Mouse (Mus musculus) hindbrain, embryonic 12.5 days (tissue): ENCODE results near the gene Rbfox1. TPM values are rescaled to one million over a fixed set of nuclear protein-coding genes. Genes with fewer than 3 reads are reported as not detected.

Experiments
- ATAC-seq: fragments of 200-750 bp; cut with Nextera tagmentation; 2 replicates; pipeline ENCODE4 v1.8.0; 2017; ENCODE audit warnings: moderate TSS enrichment; ENCODE audit not compliant: low FRiP score
- H3K27ac ChIP-seq: fragments of 300-500 bp; sonication (generic); 2 replicates; pipeline ENCODE4 v1.5.1; 2016; ENCODE audit warnings: mild to moderate bottlenecking
- H3K27me3 ChIP-seq: fragments of 300-500 bp; sonication (generic); 2 replicates; pipeline ENCODE4 v1.6.1; 2016; ENCODE audit warnings: mild to moderate bottlenecking
- H3K36me3 ChIP-seq: fragments of 300-500 bp; sonication (generic); 2 replicates; pipeline ENCODE4 v1.6.1; 2016; ENCODE audit warnings: mild to moderate bottlenecking
- H3K4me1 ChIP-seq: fragments of 300-500 bp; sonication (generic); 2 replicates; pipeline ENCODE4 v1.6.1; 2016
- H3K4me2 ChIP-seq: fragments of 300-500 bp; sonication (generic); replicated peaks from 2 replicates; pipeline ENCODE4 v1.6.1; 2016; ENCODE audit warnings: mild to moderate bottlenecking
- H3K4me3 ChIP-seq: fragments of 300-500 bp; sonication (generic); 2 replicates; pipeline ENCODE4 v1.5.1; 2016; ENCODE audit warnings: mild to moderate bottlenecking
- H3K9ac ChIP-seq: fragments of 300-500 bp; sonication (generic); 2 replicates; pipeline ENCODE4 v1.6.1; 2016; ENCODE audit warnings: mild to moderate bottlenecking, moderate library complexity
- H3K9me3 ChIP-seq: fragments of 300-500 bp; sonication (generic); replicated peaks from 2 replicates; pipeline ENCODE4 v1.6.1; 2016; ENCODE audit warnings: mild to moderate bottlenecking
- WGBS: fragments of 180-500 bp; shearing (Covaris S2); methylation state at CpG from one replicate; pipeline ENCODE4 v1.1.7; 2016; 5-methylcytosine and 5-hydroxymethylcytosine counted together
- polyA plus RNA-seq: library from polyadenylated mRNA; unstranded; fragments of >200 nt; fragmentation: Nextera tagmentation; extraction: Ambion mirVana; gene quantifications from 2 replicates; pipeline ENCODE4 v1.2.1, GENCODE M21; 2016

The Rbfox1 gene
- polyA plus RNA-seq, 1 experiment from 2014 or later: 50.1 TPM

- Histone ChIP-seq H3K36me3 (no peaks in the 10 kb centered on the region), H3K9me3 (no peaks in the 10 kb centered on the region), H3K27ac (no peak overlapping the region), H3K9ac (no peak overlapping the region), H3K27me3 (no peaks in the 10 kb centered on the region), H3K4me1 (no peaks in the 10 kb centered on the region), H3K4me2 (no peak overlapping the region), H3K4me3 (no peak overlapping the region)
- ATAC-seq: peak; percentile 54; the same call in 1 of the 2 replicates
- WGBS: 72% methylated on average over 5 of the region's 5 CpGs
Observed at GRCm38 (mm10) chr16:7106450-7107015, 1221.4 kb downstream of the Rbfox1 start.

- Histone ChIP-seq H3K9ac (no peak overlapping the region), H3K4me1 (no peaks in the 10 kb centered on the region), H3K27ac (no peak overlapping the region), H3K4me2 (no peak overlapping the region), H3K36me3 (no peaks in the 10 kb centered on the region), H3K4me3 (no peak overlapping the region), H3K9me3 (no peaks in the 10 kb centered on the region), H3K27me3 (no peaks in the 10 kb centered on the region)
- WGBS: 79% methylated on average over 3 of the region's 3 CpGs
- no peak for ATAC-seq
Observed at GRCm38 (mm10) chr16:7115945-7116344, 1230.8 kb downstream of the Rbfox1 start.

DNA sequence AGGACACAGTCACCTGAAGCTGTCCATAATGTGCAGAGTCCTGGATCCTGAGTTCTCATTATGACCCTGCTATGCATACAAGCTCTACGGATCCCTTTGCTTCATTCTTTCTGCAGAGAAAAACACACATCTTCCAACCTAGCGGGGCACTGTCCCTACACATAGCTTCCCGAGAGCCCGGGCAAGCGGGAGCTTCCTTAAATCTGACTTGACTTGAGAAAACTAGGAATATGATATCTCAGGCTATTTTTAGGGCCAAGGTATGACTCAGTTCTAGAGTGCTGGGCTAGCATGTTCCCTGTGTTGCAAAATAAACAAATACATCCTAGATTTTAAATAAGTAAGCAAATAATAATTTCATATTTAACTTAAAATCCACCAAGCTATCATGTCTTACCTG is 1244.4 kb downstream of the Rbfox1 start:
- Histone ChIP-seq H3K27ac (no peak overlapping the region), H3K9me3 (no peaks in the 10 kb centered on the region), H3K4me3 (no peak overlapping the region), H3K4me2 (no peak overlapping the region), H3K4me1 (no peaks in the 10 kb centered on the region), H3K27me3 (no peaks in the 10 kb centered on the region), H3K9ac (no peak overlapping the region), H3K36me3 (no peaks in the 10 kb centered on the region)
- ATAC-seq: no peak
- 94% methylated on average over 5 of the region's 5 CpGs for WGBS

- no peak for ATAC-seq
- Histone ChIP-seq H3K4me2 (no peak overlapping the region), H3K9me3 (no peaks in the 10 kb centered on the region), H3K27me3 (no peaks in the 10 kb centered on the region), H3K36me3 (no peaks in the 10 kb centered on the region), H3K27ac (no peak overlapping the region), H3K4me1 (no peaks in the 10 kb centered on the region), H3K4me3 (no peak overlapping the region), H3K9ac (no peak overlapping the region)
- 64% methylated on average over 1 of the region's 1 CpGs for WGBS
Observed at GRCm38 (mm10) chr16:7132434-7132833, 1247.3 kb downstream of the Rbfox1 start.

DNA sequence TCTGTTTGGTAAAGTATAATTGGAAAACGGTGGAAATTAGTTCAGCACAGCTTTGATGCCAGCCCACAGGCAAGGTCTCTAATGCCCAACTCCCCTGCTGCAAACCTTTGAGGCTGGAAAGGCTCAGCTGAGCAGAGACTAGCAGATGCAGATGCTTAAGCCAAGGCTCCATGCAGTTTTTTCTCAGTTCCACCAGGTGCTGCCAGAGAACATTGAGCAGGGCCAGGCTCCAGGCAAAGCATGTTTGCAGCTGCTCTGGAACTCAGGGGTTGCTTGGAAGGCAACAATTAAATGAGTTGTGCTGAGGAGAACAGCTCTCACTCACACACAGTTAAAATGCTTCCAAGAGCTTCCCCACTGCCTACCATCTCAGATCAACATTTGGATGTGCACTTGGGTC is 1251.8 kb downstream of the Rbfox1 start:
- Histone ChIP-seq H3K27me3 (no peaks in the 10 kb centered on the region), H3K27ac (no peak overlapping the region), H3K4me3 (no peak overlapping the region), H3K36me3 (no peaks in the 10 kb centered on the region), H3K4me2 (no peak overlapping the region), H3K4me1 (no peaks in the 10 kb centered on the region; the same call in 1 of the 2 replicates), H3K9me3 (no peaks in the 10 kb centered on the region), H3K9ac (no peak overlapping the region)
- 59% methylated on average over 1 of the region's 1 CpGs for WGBS
- no peak for ATAC-seq

GRCm38 (mm10) chr16:7139480-7139879 is 1254.3 kb downstream of the Rbfox1 start:
- Histone ChIP-seq H3K36me3 (no peaks in the 10 kb centered on the region), H3K4me3 (no peak overlapping the region), H3K9ac (no peak overlapping the region), H3K9me3 (no peaks in the 10 kb centered on the region), H3K4me1 (no peaks in the 10 kb centered on the region; the same call in 1 of the 2 replicates), H3K27me3 (no peaks in the 10 kb centered on the region), H3K4me2 (no peak overlapping the region), H3K27ac (no peak overlapping the region)
- no peak for ATAC-seq
- WGBS: 87% methylated on average over 2 of the region's 2 CpGs

DNA sequence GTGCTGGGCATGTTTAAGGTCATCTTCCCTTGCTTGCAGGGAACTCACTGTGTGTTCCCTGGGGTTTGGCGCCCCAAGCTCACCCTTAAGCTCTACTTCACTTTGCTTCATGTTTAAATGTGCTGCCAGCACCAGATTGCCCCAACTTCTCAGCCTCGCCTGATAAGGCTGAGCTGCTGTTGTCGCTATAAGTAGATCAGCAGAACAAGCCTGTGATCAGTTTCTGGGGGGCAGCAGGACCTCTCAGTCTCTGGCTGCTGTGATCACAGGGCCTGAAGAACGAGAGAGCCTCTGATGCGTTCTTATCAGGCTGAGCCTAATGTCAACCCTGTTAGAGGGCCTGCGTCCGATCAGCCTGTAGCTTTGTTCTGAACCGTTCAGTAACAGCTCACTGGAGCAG is 1255.8 kb downstream of the Rbfox1 start:
- 0 out of 2 replicates have a peak overlapping the region, but pooled peaks have one; percentile 24 for H3K27ac ChIP-seq
- 59% methylated on average over 8 of the region's 8 CpGs for WGBS
- no peak overlapping the region for H3K4me3 ChIP-seq
- no peaks in the 10 kb centered on the region for H3K27me3 ChIP-seq
- H3K4me1 ChIP-seq: peaks cover 9% of the 10 kb centered on the region
- no peaks in the 10 kb centered on the region for H3K9me3 ChIP-seq
- H3K9ac ChIP-seq: no peak overlapping the region
- no peak overlapping the region for H3K4me2 ChIP-seq
- no peak for ATAC-seq
- H3K36me3 ChIP-seq: no peaks in the 10 kb centered on the region

DNA sequence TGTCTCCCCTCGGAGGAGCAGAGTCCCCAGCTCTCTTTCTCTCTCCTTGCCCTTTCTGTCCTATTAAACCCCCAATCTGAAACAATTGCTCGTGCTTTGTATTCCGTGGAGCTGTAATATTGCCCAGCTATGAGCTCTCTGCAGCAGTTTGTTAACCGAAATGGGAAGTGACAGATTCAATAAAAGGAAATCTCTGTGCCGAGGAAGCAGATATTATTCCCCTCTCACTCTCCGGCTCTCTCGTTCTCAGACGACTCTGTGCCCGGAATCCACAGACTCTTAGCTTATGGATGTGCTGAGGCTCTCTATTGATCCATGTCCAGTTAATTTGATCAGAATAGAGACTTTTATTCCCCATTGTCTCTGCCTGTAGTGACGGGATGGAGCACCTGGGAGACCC is 1260.3 kb downstream of the Rbfox1 start:
- no peak overlapping the region; the same call in 1 of the 2 replicates for H3K4me2 ChIP-seq

GRCm38 (mm10) chr16:7146454-7146853 is 1261.3 kb downstream of the Rbfox1 start:
- Histone ChIP-seq H3K9ac (peak overlapping the region; percentile 23; the same call in 1 of the 2 replicates), H3K4me3 (no peak overlapping the region), H3K27me3 (no peaks in the 10 kb centered on the region)

More for the DNA sequence above, 1260.3 kb downstream of the Rbfox1 start:
- peaks cover 48% of the 10 kb centered on the region for H3K4me1 ChIP-seq
- 30% methylated on average over 10 of the region's 10 CpGs for WGBS
- ATAC-seq: no peak
- no peaks in the 10 kb centered on the region for H3K9me3 ChIP-seq
- H3K9ac ChIP-seq: peak overlapping the region; percentile 32; the same call in 1 of the 2 replicates
- H3K36me3 ChIP-seq: no peaks in the 10 kb centered on the region
- no peak overlapping the region for H3K4me3 ChIP-seq
- H3K27ac ChIP-seq: peak overlapping the region; percentile 84
- no peaks in the 10 kb centered on the region for H3K27me3 ChIP-seq

DNA sequence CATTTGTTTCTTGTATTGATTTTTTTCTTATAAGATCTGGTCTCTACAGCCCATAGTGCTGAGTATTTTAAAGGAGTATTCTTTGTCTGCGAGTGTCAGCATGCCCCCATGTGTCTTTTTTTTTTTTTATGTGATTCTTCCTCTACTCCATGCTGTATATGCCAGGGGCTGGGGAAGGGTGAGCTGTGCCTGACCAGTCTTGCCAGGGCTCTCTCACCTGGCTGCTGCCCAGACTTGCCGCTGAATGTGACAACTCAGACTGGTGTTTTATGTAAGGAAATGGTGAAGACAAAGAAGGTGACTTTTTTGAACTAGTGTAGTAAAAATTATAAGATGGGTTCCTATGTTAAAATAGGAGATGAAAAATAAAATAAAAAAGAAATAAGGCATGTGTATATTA is 1262.7 kb downstream of the Rbfox1 start:
- ATAC-seq: no peak
- Histone ChIP-seq H3K4me1 (peaks cover 50% of the 10 kb centered on the region), H3K27ac (0 out of 2 replicates have a peak overlapping the region, but pooled peaks have one; percentile 40), H3K9me3 (no peaks in the 10 kb centered on the region), H3K4me3 (no peak overlapping the region), H3K9ac (no peak overlapping the region), H3K36me3 (no peaks in the 10 kb centered on the region), H3K27me3 (no peaks in the 10 kb centered on the region), H3K4me2 (no peak overlapping the region)
- 71% methylated on average over 2 of the region's 2 CpGs for WGBS

More at GRCm38 (mm10) chr16:7146454-7146853, 1261.3 kb downstream of the Rbfox1 start:
- Histone ChIP-seq H3K27ac (peak overlapping the region; percentile 84), H3K4me2 (0 out of 2 replicates have a peak overlapping the region, but pooled peaks have one; percentile 11), H3K36me3 (no peaks in the 10 kb centered on the region), H3K9me3 (no peaks in the 10 kb centered on the region), H3K4me1 (peaks cover 50% of the 10 kb centered on the region)
- ATAC-seq: peak; percentile 87
- 20% methylated on average over 6 of the region's 6 CpGs for WGBS

DNA sequence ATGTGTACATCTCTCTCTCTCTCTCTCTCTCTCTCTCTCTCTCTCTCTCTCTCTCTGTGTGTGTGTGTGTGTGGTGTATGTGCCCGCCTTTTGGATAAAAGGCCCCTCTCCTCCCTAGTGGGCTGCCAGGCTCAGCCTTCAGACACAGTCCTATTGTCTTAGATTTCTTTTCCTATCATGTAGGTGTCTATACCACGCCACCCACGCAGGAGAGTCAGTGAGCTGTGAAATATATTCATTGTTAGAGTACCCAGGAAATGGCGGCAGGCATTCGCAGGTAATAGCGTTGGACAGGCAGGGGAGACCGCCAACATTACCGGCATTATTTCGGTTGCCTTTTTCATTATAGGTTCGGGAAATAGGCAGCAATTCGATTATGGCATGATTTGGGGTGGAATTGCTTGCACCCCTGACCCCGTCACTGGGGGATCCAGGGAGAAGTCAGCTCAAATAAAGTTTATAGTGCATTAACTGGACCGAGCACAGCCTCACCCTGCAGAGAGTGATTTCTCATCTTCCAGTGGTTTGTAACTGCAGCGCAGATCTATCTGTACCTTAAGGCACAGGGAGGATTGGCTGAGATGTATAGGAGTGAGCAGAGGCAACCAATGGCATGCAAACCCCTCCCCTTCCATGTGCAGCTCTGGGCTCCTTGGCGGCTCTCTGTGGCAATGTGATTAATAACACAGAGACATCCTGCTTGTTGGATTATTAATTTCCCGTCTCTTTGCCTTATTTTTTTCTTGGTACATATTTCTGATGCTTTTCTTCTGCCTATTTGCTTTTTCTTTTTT is 1264.1 kb downstream of the Rbfox1 start:
- H3K4me3 ChIP-seq: no peak overlapping the region
- H3K4me1 ChIP-seq: peaks cover 50% of the 10 kb centered on the region

DNA sequence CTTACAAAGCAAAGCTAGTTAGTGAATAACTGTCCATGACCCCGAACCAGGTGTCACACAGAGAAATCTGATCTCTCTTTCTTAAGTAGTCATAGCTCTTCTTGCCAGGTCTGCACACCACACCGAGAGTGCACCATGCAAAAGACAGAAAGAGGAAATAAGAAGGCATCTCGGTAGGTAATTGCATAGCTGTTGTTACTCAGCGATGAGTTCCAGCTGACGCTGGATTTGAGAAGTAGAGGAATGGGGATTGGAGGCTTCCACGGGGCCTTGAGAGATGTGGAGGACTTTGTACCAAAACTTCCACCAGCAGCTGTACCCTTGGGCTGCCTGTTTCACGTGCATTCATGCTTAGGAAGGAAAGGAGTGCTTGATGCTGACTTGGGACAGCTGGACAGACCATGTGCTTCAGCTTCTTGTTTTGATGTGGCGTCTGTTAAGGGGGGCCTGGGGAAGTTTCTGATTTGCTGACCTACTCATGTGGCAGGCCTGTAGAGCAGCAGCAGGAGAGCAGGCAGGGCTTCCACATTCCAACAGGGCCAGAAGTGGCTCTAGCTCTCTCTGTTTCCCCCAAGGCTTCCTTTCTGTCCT is 1265.1 kb downstream of the Rbfox1 start:
- peak overlapping the region; percentile 37 for H3K4me2 ChIP-seq
- no peaks in the 10 kb centered on the region for H3K36me3 ChIP-seq
- no peak overlapping the region for H3K9ac ChIP-seq
- H3K4me1 ChIP-seq: peaks cover 47% of the 10 kb centered on the region
- no peaks in the 10 kb centered on the region for H3K9me3 ChIP-seq
- 42% methylated on average over 8 of the region's 8 CpGs for WGBS
- 0 out of 2 replicates have a peak overlapping the region, but pooled peaks have one; percentile 2 for H3K4me3 ChIP-seq
- no peaks in the 10 kb centered on the region for H3K27me3 ChIP-seq
- H3K27ac ChIP-seq: peak overlapping the region; percentile 70
- ATAC-seq: no peak

More for the DNA sequence above, 1264.1 kb downstream of the Rbfox1 start:
- 48% methylated on average over 16 of the region's 16 CpGs for whole genome bisulfite sequencing
- H3K27me3 ChIP-seq: no peaks in the 10 kb centered on the region
- no peak overlapping the region for H3K9ac ChIP-seq
- no peaks in the 10 kb centered on the region for H3K9me3 ChIP-seq
- ATAC-seq: peak; percentile 62
- peak overlapping the region; percentile 37 for H3K4me2 ChIP-seq
- peak overlapping the region; percentile 83 for H3K27ac ChIP-seq
- H3K36me3 ChIP-seq: no peaks in the 10 kb centered on the region
